Mouse (Mus musculus) lung, postnatal 4 days (tissue): Measurements from ENCODE around the gene H2-Aa.

Source experiments
- DNase-seq, 2 experiments: peaks; one replicate each; pipeline ENCODE4 v3.0.0; 2021

The H2-Aa gene

DNA sequence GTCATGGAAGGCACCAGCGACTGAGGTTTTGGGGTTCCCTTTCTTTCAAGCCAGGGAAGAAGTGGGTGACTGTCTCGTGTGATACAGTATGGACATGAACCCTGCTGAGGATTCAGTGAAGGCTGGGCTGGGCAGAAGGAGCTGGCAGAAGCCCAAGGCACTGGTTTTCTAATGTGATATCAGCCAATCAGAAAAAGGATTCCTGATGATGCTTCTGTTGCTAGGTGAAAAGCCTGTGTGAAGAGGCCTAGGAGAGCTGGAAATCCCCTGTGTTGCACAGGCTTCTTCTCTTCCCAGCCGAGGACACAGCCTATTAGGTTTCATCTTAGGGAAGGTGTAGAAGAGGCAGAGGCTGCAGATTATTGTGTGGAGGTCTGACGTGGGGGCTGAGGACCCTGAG, 26.1 kb downstream of the H2-Aa start:
- DNase-seq, result peak; percentile 57 to 82

DNA sequence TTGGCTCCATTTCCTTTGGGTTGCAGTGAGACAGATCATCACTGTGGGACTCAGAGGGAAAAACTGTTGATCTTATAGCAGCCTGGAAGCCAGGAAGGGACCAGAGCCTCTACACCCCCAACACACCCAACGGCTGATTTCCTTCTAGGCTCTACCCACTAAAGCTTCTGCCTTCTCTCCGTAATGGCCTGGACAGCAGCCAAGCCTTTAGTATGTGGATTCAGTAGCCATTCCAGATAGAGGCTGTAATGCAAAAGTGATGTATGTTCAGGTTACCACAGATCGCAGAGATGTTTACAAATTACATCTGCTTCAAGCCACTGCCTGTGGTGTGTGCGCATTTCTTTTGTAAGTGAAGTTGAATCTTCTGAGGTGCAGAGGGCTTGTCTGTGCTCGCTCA, 27.1 kb downstream of the H2-Aa start:
- peak in 1 of 2 experiments; percentile 15 for DNase-seq

- DNase-seq, result peak; percentile 79 to 88
These were observed 29.8 kb downstream of the H2-Aa start, which contains the start of gene H2-Ab1 for GRCm38 (mm10) chr17:34257594-34258375. Gene H2-Ab1 (plus strand): TSS chr17:34257689.

- no peak for DNase-seq
These were observed 31.1 kb downstream of the H2-Aa start for GRCm38 (mm10) chr17:34256501-34256900.

DNA sequence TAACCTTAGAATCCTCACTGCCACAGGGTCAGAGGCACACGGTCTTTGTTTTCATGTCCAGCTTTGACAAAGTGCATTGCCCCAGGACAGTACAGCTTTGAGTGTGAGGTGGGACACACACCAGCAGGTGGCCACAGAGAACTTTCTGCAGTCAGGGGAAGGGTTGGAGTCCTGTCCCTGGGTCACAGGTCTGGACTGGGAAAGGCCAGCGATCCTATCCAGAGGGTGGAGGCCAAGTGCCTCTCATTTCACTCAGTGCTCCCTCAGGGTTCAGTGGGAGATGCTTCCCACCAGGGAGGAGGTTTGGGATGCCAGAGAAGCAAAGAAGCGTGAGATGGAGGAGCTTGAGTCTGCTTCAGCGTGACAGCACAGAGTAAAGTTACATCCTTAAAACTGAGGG, 36.0 kb downstream of the H2-Aa start:
- no peak for DNase-seq

DNA sequence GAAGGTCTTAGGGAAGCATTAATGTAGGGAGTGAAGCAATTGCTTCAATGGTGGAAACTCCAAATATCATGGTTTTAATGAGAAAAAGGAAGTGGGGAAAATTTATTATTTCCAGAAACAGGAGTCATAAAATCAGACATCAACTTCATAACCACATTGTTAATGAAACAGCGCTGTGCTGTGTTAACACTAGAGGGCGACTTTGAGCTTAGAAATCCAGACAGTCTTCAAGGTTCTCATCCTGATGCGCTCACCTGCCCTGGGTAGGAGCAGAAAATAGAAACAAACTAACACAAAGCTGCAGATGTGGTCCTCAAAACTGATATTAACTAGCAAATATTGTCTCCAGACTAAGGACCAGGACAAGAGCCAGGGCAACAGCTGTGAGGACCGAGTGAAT, 37.7 kb downstream of the H2-Aa start:
- peak in 1 of 2 experiments; percentile 58 for DNase-seq

DNA sequence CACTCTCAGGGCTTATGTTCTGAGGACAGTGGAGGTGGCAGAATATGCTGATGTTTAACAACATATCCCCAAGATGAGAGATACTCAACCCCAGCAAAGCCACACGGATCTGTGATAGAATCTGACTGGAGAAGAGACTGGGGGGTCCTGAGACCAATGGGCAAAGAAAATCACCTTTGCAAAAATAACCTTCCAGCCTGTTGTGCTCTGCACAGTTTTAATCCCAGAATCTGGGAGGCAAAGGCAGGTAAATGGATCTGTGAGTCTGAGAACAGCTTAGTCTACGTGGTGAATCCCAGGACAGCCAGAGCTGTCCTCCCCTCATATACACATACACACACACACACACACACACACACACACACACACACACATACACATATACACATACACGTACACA, 38.3 kb downstream of the H2-Aa start:
- no peak for DNase-seq

DNA sequence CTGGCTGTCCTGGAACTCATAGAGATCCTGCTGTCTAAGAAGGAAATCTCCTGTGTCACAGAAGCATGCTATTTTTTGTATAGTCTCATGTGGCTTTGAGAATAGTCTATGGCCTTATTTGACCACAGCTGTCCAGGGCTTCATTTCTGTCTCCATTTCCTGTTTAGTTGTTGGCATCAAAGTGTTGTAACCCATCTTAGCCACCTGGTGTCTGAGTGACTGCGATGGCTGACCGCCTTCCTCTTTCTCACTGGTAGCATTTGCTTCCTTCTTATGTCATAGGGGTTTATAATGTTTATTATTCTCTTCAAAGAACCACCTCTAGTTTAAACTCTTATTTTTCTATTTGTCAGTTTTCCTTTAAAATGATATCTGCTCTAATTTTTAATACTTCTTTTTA, 38.9 kb downstream of the H2-Aa start:
- no peak for DNase-seq

DNA sequence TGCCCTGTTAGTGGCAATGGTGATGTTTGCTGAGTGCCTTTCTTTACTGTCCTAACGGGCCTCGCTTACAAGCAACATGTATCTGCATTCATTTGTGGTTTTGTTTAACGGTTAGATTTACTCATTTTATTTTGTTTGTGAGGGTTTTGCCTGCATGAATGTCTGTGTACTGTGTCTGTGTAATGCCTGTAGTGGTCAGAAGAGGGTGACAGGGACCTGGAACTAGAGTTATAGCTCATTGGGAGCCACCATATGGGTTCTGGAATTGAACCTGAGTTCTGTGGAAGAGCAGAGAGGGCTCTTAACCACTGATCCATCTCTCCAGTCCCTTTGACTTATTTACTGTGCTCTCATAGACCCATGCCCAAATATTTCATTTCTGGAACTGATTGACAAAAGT, 40.6 kb downstream of the H2-Aa start:
- no peak for DNase-seq

GRCm38 (mm10) chr17:34244656-34245055, 43.0 kb downstream of the H2-Aa start:
- no peak for DNase-seq

DNA sequence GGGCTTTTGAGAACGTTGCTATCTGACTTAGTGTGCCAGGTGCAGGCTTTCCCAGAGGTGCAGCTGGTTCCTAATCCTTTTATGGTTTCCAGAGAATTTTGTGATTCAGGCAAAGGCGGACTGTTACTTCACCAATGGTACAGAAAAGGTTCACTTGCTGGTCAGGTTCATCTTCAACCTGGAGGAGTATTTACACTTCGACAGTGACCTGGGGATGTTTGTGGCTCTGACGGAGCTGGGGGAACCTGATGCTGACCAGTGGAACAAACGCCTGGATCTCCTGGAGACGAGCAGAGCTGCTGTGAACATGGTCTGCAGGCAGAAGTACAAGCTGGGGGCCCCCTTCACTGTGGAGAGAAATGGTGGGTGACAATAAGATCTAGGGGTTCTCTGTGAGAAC, 46.7 kb downstream of the H2-Aa start:
- no peak for DNase-seq

- DNase-seq, result no peak
These were observed 47.3 kb downstream of the H2-Aa start for GRCm38 (mm10) chr17:34240366-34240765.

- DNase-seq, result no peak
These were observed 48.0 kb downstream of the H2-Aa start for GRCm38 (mm10) chr17:34239601-34240041.

DNA sequence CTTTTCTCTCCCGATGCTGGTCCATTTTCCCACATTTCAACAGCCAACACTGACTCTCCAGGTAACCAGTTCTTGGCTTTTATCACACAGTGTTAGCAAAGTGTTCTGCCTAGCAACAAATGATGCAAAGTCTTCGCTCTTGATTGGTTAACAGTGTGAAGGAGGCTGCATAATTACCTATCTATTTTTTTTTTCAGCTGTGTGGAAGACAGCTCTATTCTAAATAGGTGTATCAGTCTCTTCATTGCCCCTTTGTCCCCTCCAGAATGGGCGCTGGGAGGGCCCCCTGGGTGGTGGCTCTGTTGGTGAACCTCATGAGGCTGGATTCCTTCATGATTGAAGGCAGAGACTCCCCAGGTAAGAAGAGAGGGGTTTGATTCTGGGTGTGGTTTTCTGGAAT, 48.9 kb downstream of the H2-Aa start, which contains the start of gene H2-Ob:
H2-Ob (plus strand) TSS at position 198 of the 400 bp plus-strand sequence.
- peak in 1 of 2 experiments; percentile 62 for DNase-seq

DNA sequence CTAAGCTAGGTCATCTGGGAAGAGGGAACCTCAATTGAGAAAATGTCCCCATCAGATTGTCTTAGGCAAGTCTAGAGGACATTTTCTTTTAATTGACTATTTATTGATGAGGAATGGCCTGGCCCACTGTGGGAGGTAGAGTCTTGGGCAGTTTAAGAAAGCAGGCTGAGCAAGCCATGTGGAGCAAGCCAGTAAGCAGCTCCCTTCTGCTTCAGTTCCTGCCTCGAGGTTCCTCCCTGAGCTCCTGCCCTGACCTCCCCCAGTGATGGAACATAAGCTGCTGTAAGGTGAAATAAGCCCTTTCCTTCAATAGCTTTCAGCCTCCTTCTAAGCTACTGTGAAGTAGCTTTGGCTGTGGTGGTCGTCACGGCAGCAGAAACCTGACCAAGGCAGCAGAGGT, 49.9 kb downstream of the H2-Aa start:
- no peak for DNase-seq

GRCm38 (mm10) chr17:34236691-34237090, 50.9 kb downstream of the H2-Aa start:
- DNase-seq, result peak; percentile 64 to 76

GRCm38 (mm10) chr17:34234926-34235325, 52.7 kb downstream of the H2-Aa start:
- peak; percentile 76 to 84 for DNase-seq
